Mouse (Mus musculus) myocyte (in vitro differentiated cells): Measurements from ENCODE around the gene Krt81.

Experiments
- CEBPB ChIP-seq: IDR thresholded peaks from 2 replicates; pipeline ENCODE4 v1.6.1; 2011; ENCODE audit warnings: mild to moderate bottlenecking, moderate library complexity; ENCODE audit not compliant: poor library complexity, insufficient read depth, severe bottlenecking
- E2F4 ChIP-seq: IDR thresholded peaks from one replicate; pipeline ENCODE4 v1.6.1; 2011; ENCODE audit warnings: mild to moderate bottlenecking, control low read depth, moderate library complexity; ENCODE audit not compliant: insufficient read depth
- MAX ChIP-seq: IDR thresholded peaks from one replicate; pipeline ENCODE4 v1.6.1; 2011; ENCODE audit warnings: low read depth, mild to moderate bottlenecking, control low read depth
- MYOD1 ChIP-seq, 3 experiments: IDR thresholded peaks; one replicate each; pipeline ENCODE4 v1.6.1; 2011; ENCODE audit warnings: control low read depth in 2 of 3, low read depth in 2 of 3, mild to moderate bottlenecking in 2 of 3, moderate library complexity in 1 of 3; ENCODE audit not compliant: insufficient read length in 2 of 3, control insufficient read depth in 1 of 3
- MYOG ChIP-seq, 3 experiments: IDR thresholded peaks; one replicate each; pipeline ENCODE4 v1.6.1; 2011; ENCODE audit warnings: control low read depth in 2 of 3, low read depth in 2 of 3, mild to moderate bottlenecking in 2 of 3; ENCODE audit not compliant: insufficient read length in 2 of 3, control insufficient read depth in 1 of 3, insufficient read depth in 1 of 3
- POLR2A ChIP-seq: IDR thresholded peaks from one replicate; pipeline ENCODE4 v1.6.1; 2011; ENCODE audit warnings: low read depth, mild to moderate bottlenecking, control low read depth, moderate library complexity; ENCODE audit not compliant: insufficient read length
- POLR2AphosphoS2 ChIP-seq: IDR thresholded peaks from one replicate; pipeline ENCODE4 v1.6.1; 2011; ENCODE audit warnings: low read depth, control low read depth; ENCODE audit not compliant: insufficient read length
- REST ChIP-seq: IDR thresholded peaks from one replicate; pipeline ENCODE4 v1.6.1; 2011; ENCODE audit warnings: mild to moderate bottlenecking, control low read depth, moderate library complexity; ENCODE audit not compliant: insufficient read depth, insufficient read length
- SRF ChIP-seq: IDR thresholded peaks from one replicate; pipeline ENCODE4 v1.6.1; 2011; ENCODE audit warnings: low read depth; ENCODE audit not compliant: control insufficient read depth, insufficient read length
- TCF12 ChIP-seq: IDR thresholded peaks from one replicate; pipeline ENCODE4 v1.6.1; 2011; ENCODE audit warnings: mild to moderate bottlenecking, control low read depth; ENCODE audit not compliant: poor library complexity, insufficient read depth, severe bottlenecking
- TCF3 ChIP-seq: IDR thresholded peaks from one replicate; pipeline ENCODE4 v1.6.1; 2011; ENCODE audit warnings: low read depth, control low read depth; ENCODE audit not compliant: insufficient read length
- USF1 ChIP-seq: IDR thresholded peaks from one replicate; pipeline ENCODE4 v1.6.1; 2011; ENCODE audit warnings: low read depth, mild to moderate bottlenecking, control low read depth, moderate library complexity

DNA sequence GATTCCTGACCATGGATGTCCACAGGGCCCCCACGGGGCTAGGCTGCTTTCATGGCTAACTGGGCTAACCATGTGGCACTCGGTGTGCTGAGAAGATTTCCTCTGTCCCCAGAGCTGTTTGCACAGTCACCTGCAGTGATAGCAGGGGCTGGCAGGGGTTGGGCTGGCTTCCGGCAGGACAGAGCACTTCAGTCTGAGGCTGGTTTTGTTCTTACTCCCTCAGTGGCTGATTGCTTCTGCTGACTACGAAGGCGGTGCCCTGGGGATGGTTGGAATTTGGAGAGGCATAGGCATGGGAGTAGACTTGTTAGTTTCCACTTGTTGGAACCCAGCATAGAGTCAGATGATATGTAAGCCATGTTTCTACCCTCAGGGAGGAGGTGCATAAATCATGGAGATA lies 38.6 kb downstream of the Krt81 start:
- TF ChIP-seq POLR2AphosphoS2 = no peak
- TF ChIP-seq POLR2A = no peak
- no peak for TF ChIP-seq TCF12
- no peak for TF ChIP-seq USF1
- TF ChIP-seq MAX = no peak
- TF ChIP-seq TCF3 = no peak
- TF ChIP-seq REST = no peak
- no peak for TF ChIP-seq E2F4
- TF ChIP-seq SRF = no peak
- TF ChIP-seq CEBPB = no peak
- no peak for TF ChIP-seq MYOD1 (IDR thresholded peaks at IDR 0.05; ENCODE audit: control insufficient read depth in 1 of 3, insufficient read length in 2 of 3, low read depth in 2 of 3)
- TF ChIP-seq MYOG (IDR thresholded peaks at IDR 0.05; ENCODE audit: control insufficient read depth in 1 of 3, insufficient read depth in 1 of 3, insufficient read length in 2 of 3, low read depth in 2 of 3) = no peak
